Mouse (Mus musculus) regulatory T cell (primary cell): ENCODE measurements around the gene Mast3.

Source experiments
- in situ Hi-C: fragments of 300-600 bp; cut with MboI, MseI; formaldehyde crosslinking; loops from one replicate; pipeline ENCODE4 v1.15.1; 2025; ENCODE audit warnings: high pct_unique_total_duplicates

Gene Mast3

DNA sequence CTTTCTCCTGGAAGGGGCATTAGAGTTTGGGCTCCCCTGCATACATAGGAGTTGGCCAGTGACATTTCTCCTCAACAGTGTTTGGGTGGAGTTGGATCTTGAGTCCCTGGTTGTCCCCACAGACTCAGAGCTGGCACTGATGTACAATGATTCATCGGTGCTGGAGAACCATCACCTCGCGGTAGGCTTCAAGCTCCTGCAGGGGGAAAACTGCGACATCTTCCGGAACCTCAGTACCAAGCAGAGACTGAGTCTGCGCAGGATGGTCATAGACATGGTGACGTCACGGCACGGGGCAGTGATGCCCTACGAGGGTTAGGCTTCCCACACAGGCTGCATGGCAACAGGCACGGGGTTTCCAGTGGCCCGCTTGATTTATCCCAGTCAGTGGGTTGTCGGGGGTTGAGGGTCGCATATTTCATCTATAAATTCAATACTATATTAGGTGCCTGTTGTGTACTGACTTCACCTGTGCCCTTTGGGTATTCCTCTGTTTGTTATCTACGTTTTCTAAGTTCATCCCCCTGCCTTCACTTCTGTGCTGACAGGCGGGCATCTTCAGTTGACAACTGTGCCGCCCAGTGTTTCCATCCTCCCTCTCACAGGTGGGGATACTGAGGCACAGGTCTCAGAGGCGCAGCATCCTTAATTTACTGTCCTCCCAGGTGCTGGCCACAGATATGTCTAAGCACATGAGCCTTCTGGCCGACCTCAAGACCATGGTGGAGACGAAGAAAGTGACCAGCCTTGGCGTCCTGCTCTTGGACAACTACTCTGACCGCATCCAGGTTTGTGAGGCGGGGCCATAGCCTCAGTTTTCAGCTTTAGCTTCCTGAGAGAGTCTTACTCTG is 56.4 kb downstream of the Mast3 start:
- in situ Hi-C loops, result loop anchor here (5.0 kb wide), 1 partner anchor 36 kb away; no protein-coding TSS in a partner anchor

DNA sequence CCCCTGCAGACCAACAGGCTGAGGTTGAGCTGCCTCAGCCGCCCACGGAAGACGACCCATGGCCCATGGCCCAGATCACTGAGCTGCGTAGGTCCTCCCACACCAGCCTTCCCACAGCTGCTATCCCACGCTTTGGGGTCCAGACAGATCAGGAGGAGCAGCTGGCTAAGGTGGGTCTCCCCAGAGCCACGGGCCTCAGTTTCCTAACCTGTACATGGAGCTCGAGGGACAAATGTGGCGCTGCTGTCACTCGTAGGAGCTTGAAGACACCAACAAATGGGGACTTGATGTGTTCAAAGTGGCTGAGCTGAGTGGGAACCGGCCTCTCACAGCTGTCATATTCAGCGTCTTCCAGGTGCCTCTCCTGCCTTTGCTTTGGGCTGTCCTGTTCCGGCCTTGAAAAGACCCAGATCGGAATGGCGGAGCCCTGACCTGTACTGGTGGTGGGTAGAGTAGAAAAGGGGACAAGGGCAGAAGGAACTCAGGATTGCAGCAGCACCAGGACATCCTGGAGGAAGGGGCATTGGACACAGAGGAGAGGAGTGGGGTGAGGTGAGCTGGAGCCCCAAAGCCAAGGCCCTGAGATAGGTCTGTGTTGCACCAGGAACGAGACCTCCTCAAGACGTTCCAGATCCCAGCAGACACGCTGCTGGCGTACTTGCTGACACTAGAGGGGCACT is 57.5 kb downstream of the Mast3 start:
- in situ Hi-C loops, result loop anchor here (5.0 kb wide), 1 partner anchor 35 kb away; no protein-coding TSS in a partner anchor

DNA sequence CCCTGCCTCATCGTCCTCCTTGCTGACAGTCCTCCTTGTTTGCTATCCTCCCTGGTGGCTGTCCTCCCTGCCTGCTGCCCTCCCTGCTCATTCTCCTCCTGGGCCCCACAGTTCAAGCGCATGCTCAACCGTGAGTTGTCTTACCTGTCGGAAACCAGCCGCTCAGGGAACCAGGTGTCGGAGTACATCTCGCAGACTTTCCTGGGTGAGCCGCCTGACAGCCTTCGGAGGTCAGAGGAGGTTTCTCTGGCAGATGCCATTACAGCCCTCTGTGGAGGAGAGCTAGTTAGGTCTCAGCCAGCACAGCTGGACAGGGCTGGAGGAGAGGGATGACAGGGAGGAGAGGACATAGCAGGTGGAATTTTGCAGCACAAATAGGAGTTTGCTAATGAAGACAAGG is 58.2 kb downstream of the Mast3 start:
- in situ Hi-C loops, result loop anchor here (5.0 kb wide), 1 partner anchor 34 kb away; no protein-coding TSS in a partner anchor

DNA sequence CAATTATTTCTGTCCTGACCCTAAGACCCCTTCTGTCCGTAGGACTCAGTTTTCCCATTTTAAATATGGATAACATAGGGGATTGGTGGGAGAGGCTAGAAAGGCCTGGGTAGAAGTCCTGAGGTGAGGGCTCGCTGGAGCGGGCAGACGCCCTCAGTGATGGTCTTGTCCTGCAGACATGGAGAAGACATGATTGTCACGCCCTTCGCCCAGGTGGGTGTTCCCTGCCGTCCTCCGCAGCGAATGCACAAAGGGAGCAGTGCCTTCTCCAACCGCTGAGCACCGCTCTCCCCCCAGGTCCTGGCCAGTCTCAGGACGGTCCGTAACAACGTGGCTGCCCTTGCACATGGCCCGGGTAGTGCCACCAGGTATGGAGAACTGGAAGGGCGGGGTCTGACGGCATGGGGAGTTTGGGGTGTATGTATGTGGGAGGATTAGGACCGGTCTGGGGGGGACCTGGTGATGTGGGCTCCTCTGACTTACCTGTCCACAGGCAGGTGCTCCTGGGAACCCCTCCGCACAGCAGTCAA is 59.1 kb downstream of the Mast3 start:
- in situ Hi-C loops, result loop anchor here (5.0 kb wide), 1 partner anchor 33 kb away; no protein-coding TSS in a partner anchor

DNA sequence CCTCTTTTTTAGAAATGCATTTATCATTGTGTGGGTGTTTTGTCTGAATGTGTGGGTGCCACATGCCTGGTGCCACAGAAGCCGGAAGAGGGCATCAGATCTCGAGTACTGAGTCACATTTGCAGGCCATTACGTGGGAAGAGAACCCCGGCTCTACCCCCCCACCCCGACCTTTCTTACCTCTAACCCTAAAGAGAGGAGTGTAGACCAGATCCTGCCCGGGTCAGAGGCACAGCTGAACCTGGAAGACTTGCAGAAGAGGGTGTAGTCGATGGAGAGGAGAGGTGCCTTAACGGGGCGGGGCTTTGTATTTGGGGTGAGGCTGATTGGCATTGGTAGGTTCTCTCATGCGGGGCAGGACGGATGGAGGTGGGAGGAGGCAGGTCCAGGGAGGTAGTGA is 60.0 kb downstream of the Mast3 start:
- in situ Hi-C loops, result loop anchor here (5.0 kb wide), 1 partner anchor 33 kb away; no protein-coding TSS in a partner anchor

DNA sequence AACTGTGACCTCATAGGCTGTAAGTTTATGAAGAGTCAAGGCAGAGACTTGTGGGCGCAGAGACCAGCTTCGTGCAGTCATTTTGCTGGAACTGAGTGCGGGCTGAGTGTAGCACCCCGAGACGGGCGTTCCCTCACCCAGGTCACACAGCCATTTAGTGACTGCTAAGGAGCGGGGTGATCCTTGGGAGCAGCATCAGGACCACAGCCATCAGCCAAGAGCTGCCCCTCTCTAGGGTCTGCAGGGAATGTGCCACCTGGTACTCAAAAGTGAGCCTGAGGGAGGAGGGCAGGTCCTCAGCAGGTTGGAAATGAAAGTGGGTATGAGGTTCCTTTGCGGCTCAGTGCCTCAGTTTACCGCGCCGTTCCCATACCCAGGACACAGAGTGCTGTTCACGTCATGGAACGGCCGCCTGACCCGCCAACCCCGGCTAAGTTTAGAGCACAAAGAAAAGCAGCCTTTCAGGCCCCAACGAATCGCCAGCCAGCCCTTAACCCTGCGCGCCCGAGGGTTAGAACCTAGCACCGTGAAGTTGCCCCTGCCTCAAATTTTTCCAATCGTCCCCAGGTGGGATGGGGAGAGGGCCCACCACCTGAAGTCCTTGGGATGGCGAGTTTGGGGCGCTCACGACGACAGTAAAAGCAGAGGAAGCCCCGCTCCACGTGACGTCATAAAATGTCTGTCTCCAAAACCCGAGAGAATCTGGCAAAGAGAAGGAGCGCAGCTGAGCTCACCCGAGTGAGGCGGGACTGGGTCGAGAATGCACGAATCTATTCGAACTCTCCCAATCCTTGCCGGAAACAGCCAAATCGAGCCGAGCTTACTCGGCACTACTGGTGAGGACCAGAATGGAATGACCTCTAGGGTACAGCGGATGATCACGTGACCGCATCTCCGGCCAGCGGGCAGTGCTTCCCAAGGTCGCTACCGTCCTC is 60.9 kb downstream of the Mast3 start:
- in situ Hi-C loops, result no loop called here

DNA sequence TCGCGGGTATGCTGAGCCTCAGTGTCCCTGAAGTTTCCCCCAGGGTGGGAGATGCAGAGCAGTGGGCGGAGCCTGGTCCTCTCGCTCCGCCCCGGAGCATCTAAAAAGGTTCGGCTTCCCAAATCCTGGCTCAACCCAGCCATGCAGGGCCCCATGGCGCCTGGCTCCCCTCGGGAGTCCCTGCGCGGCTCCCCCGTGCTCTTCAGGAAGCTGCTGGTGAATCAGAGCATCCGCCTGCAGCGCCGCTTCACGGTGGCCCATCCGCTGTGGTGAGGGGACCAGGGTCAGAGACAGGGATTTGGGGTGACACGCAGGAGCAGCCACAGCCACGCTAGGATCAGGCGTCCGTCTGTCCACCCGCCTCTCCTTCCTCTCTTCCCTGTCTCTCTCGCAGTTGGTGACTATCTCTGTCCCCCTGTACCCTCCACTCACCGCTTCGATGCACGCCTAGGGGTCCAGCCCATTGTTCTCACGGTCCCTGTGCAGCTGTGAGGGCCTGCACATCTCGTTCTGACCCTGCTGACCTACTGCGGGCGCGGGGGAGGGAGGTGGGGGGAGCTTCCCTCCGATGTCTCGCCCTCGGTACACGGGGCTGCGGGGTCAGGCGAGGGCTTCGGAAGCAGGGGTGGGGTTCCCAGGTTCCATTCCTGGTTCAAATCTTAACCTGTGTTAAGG is 61.7 kb downstream of the Mast3 start:
- in situ Hi-C loops, result no loop called here

DNA sequence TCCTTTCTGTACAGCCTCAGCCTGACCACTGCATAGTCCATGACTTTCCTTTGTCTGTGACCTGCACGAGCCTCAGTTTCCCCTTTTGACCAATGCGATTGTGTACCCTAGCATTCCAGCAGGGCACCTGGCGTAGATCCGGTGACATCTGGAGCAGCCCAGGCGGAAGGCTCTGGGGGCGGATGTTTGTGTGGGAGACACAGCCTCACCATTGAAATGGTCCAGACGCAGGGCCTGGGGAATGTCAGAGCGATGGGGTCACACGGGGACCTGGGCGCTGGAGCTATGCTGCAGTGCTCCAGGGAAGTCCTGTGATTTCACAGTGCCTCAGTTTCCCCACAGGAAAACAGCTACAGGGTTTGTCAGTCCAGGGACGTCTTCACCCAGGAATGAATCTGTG is 62.7 kb downstream of the Mast3 start:
- in situ Hi-C loops, result no loop called here

DNA sequence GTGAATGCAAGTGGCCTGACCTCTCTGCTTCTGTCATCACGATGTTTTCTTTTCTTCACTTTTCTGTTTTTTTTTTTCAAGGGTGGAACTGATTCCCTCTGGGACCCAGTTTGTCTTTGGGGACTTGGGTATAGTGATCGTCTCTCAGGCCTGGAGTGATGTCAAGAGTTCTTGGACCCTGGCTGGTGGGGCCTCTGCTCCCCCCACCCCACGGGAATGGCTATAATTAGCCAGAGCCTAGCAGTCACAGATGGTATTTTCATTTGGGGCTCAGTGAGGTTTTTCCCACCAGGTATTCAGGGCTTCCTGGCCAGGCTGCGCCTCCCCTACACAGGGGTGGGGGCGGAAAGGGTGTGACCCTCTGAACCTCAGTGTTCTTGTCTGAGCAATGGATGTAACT is 63.2 kb downstream of the Mast3 start:
- in situ Hi-C loops, result no loop called here

DNA sequence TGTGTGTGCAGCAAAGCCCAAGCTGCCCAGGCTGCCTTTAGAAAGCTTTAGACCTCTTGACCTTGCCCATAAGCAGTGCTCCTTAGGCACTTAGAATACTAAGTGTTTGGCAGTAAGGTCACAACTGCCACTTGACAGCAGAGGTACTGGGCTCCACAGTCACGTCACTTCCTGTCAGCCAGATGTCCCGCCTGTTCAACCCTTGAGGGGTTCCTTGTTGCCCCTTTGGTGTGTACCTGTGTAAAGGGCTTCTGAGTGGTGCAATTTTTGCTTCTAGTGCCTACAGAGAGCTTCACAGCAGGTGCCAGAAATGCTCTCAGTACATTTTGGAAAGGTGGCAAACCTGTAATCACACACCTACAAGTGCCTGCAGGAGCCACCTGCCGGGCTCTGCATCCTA is 66.6 kb downstream of the Mast3 start:
- in situ Hi-C loops, result no loop called here

DNA sequence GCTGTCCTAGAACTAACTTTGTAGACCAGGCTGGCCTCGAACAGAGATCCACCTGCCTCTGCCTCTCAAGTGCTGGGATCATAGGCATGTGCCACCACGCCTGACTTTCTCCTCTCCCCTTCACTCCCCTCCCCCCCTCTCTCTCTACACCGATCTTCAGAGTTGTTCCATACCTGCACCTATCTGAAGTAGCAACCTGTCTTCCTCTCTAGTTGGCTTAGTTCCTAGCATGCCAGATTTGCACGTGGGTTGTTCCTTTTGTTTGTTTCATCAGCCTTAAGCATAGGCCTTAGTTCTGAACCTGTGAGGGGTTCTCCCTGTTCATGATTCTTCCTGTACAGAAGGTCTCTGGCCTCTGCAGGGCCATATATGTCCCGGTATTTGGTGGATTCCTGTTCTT is 67.1 kb downstream of the Mast3 start:
- in situ Hi-C loops, result no loop called here

DNA sequence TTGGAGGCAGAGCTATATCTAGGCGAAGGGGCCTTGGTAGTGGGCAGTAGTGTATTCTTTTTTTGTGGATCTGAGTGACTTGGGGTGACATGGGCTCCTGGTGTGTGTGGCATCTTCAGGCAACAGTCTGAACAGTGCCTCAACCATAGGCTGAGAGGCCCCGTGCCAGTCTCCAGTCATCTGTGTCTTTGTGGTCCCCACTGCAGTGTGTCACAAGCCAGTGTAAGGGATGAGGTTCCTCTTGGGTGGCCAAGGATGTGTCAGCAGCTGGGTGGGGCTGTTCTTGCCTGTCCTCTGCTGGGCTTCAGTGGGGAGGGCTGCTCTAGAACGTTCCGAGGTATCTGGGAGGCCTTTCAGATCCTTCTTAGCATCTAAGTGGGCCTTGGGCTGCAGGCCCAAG is 73.9 kb downstream of the Mast3 start:
- in situ Hi-C loops, result no loop called here

DNA sequence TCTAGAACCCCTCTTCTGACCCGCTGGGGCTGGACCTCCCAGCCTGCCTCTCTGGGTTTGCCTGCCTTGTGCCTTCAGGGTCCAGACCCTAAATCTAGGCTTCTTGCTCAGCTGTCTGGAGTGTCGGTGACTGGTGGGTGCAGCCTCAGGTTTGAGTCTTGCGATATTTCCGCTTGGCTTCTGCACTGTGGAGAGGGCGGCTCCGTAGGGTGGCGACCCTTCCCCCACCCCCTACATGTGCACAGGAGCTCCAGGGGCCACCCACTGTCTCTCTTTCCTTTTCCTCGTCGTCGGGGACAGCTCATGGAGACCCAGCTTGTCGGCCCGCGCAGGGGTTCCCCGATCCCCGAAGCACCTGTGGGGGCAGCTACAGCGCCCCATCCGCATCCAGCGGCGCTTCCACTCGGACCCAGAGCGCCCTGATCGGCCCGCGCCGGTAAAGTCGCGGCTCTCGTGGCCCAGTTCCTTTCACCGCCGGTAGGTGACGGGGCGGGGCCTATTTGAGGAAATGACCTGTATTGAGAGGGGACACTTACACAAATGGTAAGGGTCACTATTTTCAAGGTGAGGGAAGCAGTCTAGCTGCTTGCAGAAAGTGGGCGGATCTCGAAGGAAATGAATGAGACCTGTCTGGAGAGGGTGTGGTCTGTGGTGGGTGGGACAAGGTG is 74.9 kb downstream of the Mast3 start:
- in situ Hi-C loops, result no loop called here
